Mouse (Mus musculus): Measurements from ENCODE around the gene Krt8. TPM values are rescaled to one million over a fixed set of nuclear protein-coding genes. Genes with fewer than 3 reads are reported as not detected.

Krt8 gene
- polyA plus RNA-seq, 1 experiment, result not detected

GRCm38 (mm10) chr15:101995484-101996236 lies 8.6 kb downstream of the Krt8 start:
- no peak overlapping the region for H3K27ac ChIP-seq (replicated peaks; ENCODE audit: low read depth, low read length)
- H3K4me3 ChIP-seq (ENCODE audit: insufficient read depth, low read depth, low read length), result no peak overlapping the region
- H3K4me1 ChIP-seq (ENCODE audit: control insufficient read depth, insufficient read depth, insufficient read length, low read length), result no peaks in the 10 kb centered on the region

- no peak overlapping the region for H3K4me3 ChIP-seq (ENCODE audit: insufficient read depth, low read depth, low read length)
- H3K4me1 ChIP-seq (ENCODE audit: control insufficient read depth, insufficient read depth, insufficient read length, low read length), result no peaks in the 10 kb centered on the region
- H3K27ac ChIP-seq (replicated peaks; ENCODE audit: low read depth, low read length), result no peak overlapping the region
Measured at GRCm38 (mm10) chr15:101994365-101994764, 9.9 kb downstream of the Krt8 start.

GRCm38 (mm10) chr15:101990946-101991345 lies 13.3 kb downstream of the Krt8 start:
- no peak overlapping the region for H3K27ac ChIP-seq (replicated peaks; ENCODE audit: low read depth, low read length)
- no peaks in the 10 kb centered on the region for H3K4me1 ChIP-seq (ENCODE audit: control insufficient read depth, insufficient read depth, insufficient read length, low read length)
- H3K4me3 ChIP-seq (ENCODE audit: insufficient read depth, low read depth, low read length), result no peak overlapping the region

- Histone ChIP-seq H3K4me1 (ENCODE audit: control insufficient read depth, insufficient read depth, insufficient read length, low read length) (no peaks in the 10 kb centered on the region), H3K4me3 (ENCODE audit: insufficient read depth, low read depth, low read length) (no peak overlapping the region), H3K27ac (replicated peaks; ENCODE audit: low read depth, low read length) (no peak overlapping the region)
Measured at GRCm38 (mm10) chr15:101988714-101989113, 15.6 kb downstream of the Krt8 start.

- H3K4me1 ChIP-seq (ENCODE audit: control insufficient read depth, insufficient read depth, insufficient read length, low read length), result no peaks in the 10 kb centered on the region
- H3K4me3 ChIP-seq (ENCODE audit: insufficient read depth, low read depth, low read length), result no peak overlapping the region
Measured at GRCm38 (mm10) chr15:101988119-101988518, 16.2 kb downstream of the Krt8 start.

GRCm38 (mm10) chr15:101984746-101985145 lies 19.5 kb downstream of the Krt8 start:
- Histone ChIP-seq H3K27ac (replicated peaks; ENCODE audit: low read depth, low read length) (no peak overlapping the region), H3K4me3 (ENCODE audit: insufficient read depth, low read depth, low read length) (no peak overlapping the region), H3K4me1 (ENCODE audit: control insufficient read depth, insufficient read depth, insufficient read length, low read length) (no peaks in the 10 kb centered on the region)

More at GRCm38 (mm10) chr15:101988119-101988518, 16.2 kb downstream of the Krt8 start:
- H3K27ac ChIP-seq (replicated peaks; ENCODE audit: low read depth, low read length), result no peak overlapping the region

GRCm38 (mm10) chr15:101983949-101984601 lies 20.2 kb downstream of the Krt8 start:
- no peaks in the 10 kb centered on the region for H3K4me1 ChIP-seq (ENCODE audit: control insufficient read depth, insufficient read depth, insufficient read length, low read length)
- H3K27ac ChIP-seq (replicated peaks; ENCODE audit: low read depth, low read length), result peak overlapping the region; percentile 64
- H3K4me3 ChIP-seq (ENCODE audit: insufficient read depth, low read depth, low read length), result peak overlapping the region; percentile 24; the same call in 1 of the 2 replicates

- Histone ChIP-seq H3K27ac (replicated peaks; ENCODE audit: low read depth, low read length) (peak overlapping the region; percentile 64), H3K4me1 (ENCODE audit: control insufficient read depth, insufficient read depth, insufficient read length, low read length) (no peaks in the 10 kb centered on the region), H3K4me3 (ENCODE audit: insufficient read depth, low read depth, low read length) (no peak overlapping the region)
Measured at GRCm38 (mm10) chr15:101983315-101983948, 20.9 kb downstream of the Krt8 start.

- Histone ChIP-seq H3K27ac (replicated peaks; ENCODE audit: low read depth, low read length) (no peak overlapping the region), H3K4me3 (ENCODE audit: insufficient read depth, low read depth, low read length) (no peak overlapping the region), H3K4me1 (ENCODE audit: control insufficient read depth, insufficient read depth, insufficient read length, low read length) (peaks cover 19% of the 10 kb centered on the region)
Measured at GRCm38 (mm10) chr15:101980849-101981248, 23.4 kb downstream of the Krt8 start.

- Histone ChIP-seq H3K27ac (replicated peaks; ENCODE audit: low read depth, low read length) (peak overlapping the region; percentile 90), H3K4me1 (ENCODE audit: control insufficient read depth, insufficient read depth, insufficient read length, low read length) (peaks cover 35% of the 10 kb centered on the region), H3K4me3 (ENCODE audit: insufficient read depth, low read depth, low read length) (peak overlapping the region; percentile 46; the same call in 1 of the 2 replicates)
Measured at GRCm38 (mm10) chr15:101977043-101977726, 27.1 kb downstream of the Krt8 start.

GRCm38 (mm10) chr15:101976641-101977040 lies 27.6 kb downstream of the Krt8 start:
- Histone ChIP-seq H3K4me3 (ENCODE audit: insufficient read depth, low read depth, low read length) (no peak overlapping the region), H3K27ac (replicated peaks; ENCODE audit: low read depth, low read length) (peak overlapping the region; percentile 90), H3K4me1 (ENCODE audit: control insufficient read depth, insufficient read depth, insufficient read length, low read length) (peaks cover 35% of the 10 kb centered on the region)

- no peak overlapping the region for H3K4me3 ChIP-seq (ENCODE audit: insufficient read depth, low read depth, low read length)
- peaks cover 35% of the 10 kb centered on the region for H3K4me1 ChIP-seq (ENCODE audit: control insufficient read depth, insufficient read depth, insufficient read length, low read length)
- H3K27ac ChIP-seq (replicated peaks; ENCODE audit: low read depth, low read length), result peak overlapping the region; percentile 90
Measured at GRCm38 (mm10) chr15:101976023-101976422, 28.3 kb downstream of the Krt8 start.

- Histone ChIP-seq H3K4me3 (ENCODE audit: insufficient read depth, low read depth, low read length) (no peak overlapping the region), H3K4me1 (ENCODE audit: control insufficient read depth, insufficient read depth, insufficient read length, low read length) (peaks cover 35% of the 10 kb centered on the region), H3K27ac (replicated peaks; ENCODE audit: low read depth, low read length) (peak overlapping the region; percentile 92)
Measured at GRCm38 (mm10) chr15:101974083-101974845, 30.0 kb downstream of the Krt8 start.

- peak overlapping the region; percentile 90 for H3K27ac ChIP-seq (replicated peaks; ENCODE audit: low read depth, low read length)
Measured at GRCm38 (mm10) chr15:101973414-101974077, 30.7 kb downstream of the Krt8 start.

More at GRCm38 (mm10) chr15:101973414-101974077, 30.7 kb downstream of the Krt8 start:
- H3K4me3 ChIP-seq (ENCODE audit: insufficient read depth, low read depth, low read length), result no peak overlapping the region
- H3K4me1 ChIP-seq (ENCODE audit: control insufficient read depth, insufficient read depth, insufficient read length, low read length), result peaks cover 35% of the 10 kb centered on the region
